Mouse (Mus musculus) spleen, postnatal 4 days (tissue): ENCODE measurements around the gene Antxr1.

ENCODE experiments used
- DNase-seq, 2 experiments: peaks; one replicate each; pipeline ENCODE4 v3.0.0; 2022; ENCODE audit warnings: low spot score in 2 of 2

Antxr1 gene

DNA sequence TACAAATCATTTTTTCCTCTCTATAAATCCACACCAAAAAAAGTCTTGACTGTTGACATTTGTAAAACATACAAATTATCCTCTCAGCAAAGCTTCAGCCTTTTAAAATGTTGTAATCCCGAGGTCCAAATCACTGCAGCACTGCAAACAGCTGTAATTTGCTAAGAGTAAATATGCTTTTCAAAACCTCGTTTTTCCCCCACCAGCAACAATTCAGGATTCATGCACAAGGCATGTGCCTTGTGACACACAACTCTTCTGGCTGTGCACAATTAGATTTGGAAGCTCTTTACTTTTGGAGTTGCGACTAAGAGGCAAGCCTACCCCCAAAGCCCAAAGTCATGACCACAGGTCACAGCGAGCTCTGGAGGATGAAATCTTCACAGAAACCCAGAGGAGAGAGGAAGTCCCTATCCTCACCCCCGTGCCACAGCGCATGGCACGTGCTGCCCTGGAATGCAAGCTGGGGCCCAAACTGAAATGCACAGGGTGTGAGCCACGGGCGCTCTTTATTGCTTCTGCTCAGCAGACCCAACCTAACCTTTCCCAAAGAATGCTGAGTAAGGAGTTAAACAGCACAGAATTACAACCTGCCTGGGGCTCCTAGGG lies 87.3 kb downstream of the Antxr1 start:
- DNase-seq = no peak

DNA sequence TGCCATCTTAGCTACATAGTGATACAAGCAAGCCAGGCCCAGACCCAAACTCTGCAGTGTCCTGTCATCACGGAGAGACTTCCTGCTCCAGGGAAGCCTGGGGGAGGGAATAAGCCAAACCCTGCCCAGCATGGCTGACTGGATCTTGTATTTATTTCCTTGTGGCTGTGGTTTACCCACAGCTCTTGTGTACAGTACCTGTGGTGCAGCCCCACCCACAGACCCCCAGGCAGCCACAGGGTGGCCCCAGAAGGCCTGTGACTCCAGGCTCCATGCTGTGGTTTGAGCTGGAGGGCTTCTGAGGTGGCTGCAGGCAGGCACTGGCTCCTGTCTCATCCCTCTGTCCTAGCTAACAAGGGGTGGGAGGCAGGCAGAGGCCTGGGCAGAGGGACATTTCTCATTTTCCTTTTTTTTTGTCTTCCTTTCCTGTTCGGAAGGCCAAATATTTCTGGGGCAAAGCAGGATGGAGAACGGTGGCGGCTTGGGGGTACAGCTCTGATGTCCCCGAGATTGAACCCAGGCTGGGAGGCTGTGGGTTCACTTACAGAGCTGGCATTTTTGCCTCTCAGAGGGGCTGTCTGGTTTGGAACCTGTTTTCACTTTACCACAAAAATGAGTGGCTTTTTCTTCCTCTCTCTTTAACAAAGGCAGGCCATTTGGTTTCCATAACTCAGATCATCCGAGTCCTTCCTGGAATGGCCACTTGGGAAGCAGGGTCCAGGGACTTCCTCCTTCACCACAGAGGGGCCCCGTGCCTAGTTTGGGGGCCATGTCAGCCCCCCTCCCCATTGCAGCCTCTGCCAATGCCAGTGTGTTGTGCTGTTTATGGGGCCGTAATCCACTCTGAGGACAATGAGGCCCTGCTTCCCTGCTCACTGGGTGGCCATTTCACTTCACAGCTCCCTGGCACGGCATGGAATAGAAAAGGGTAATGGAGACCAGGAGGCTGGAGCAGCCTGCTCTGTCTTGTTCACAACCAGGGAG lies 91.2 kb downstream of the Antxr1 start:
- DNase-seq = no peak

DNA sequence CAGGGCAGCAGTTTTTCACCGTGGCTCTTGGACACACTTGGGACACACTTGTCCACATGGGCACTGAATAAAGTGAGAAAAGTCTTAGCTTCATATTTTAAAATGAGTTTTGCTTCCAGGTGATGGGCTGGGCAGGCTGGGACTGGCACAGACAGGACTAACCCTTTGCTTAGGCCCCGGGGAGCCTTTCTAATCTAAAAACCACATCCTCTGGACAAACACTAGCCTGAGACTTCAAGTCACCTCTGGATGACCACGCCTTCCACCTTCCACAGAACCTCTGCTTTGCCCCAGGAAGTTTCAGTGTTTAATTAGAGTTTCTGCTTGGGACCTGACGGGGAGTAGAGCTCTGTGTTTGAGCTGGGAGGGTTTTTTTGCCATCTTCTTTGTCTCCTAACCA lies 98.4 kb downstream of the Antxr1 start:
- DNase-seq = no peak

DNA sequence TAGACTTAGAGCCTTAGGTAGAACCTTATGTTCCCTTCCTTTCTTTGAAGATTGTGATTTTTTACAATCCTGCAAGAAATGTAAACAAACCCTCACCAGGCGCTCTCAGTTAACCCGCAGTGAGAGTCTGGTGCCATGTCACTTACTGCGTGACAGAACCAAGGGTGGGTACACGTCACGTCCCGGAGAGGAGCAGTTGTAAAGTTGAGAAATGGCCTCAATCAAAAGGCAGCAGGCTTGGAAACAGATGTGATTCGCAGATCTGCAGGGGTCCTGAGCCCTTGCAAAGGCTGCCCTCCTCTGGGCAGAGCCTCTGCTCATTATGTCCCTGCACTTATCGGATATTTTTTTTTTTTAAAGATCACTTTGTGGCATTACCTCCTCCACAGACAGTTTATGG lies 99.6 kb downstream of the Antxr1 start:
- DNase-seq = no peak

DNA sequence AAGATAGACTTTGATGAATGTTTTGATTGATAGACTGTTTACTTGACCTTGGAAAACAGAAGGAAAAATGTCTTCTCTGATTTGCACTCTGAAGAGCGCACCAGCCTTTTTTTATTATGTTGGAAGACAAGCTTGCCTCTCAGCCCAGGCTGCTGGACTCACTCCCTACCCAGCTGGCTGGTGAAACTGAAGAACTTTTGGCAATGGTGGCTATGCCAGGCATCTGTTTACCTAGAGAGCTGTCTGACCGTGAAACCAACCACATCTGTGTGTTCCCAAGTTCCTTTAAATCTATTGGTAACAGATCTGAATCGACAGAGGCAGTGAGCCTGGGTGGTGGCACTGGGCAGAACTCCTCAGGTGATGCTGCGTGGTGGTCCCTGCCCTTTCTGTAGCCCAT lies 102.5 kb downstream of the Antxr1 start:
- DNase-seq = no peak

DNA sequence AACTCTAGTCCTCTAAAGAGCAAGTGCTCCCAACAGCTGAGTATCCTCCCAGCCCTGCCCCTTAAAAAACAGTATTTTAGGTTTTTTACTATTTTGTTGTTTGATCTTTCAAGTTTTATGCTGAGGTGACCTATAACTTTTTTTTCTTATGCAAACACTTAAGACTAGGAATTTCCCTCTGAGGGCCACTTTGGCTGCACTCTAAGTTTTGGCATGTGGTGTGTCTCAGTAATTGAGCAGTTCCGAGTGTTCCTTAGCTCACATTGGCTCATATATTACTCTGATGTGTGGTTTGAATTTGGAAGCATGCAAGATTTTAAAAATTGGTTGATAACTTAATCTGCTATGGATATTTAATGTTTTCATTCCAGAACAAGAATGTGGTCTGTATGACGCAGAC lies 105.6 kb downstream of the Antxr1 start:
- no peak for DNase-seq

DNA sequence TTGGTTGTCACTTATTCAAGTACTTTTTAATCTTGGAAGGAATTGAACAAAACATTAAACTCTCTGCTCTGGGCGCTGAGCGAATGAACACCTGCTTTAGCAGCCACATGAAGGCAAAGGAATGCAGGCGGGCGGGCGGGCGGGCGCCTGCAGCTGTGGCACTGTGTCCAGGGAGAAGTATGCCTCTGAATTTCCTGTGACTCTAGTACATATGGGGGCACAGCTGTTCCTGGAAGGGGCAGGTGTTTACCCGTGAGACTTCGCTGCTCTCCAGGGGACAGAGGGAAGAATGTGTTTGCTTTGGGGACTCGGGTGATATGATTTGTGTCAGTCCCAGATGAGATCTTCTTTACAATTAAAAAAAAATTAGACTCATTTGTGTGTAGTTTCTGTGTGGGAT lies 107.7 kb downstream of the Antxr1 start:
- DNase-seq = no peak

DNA sequence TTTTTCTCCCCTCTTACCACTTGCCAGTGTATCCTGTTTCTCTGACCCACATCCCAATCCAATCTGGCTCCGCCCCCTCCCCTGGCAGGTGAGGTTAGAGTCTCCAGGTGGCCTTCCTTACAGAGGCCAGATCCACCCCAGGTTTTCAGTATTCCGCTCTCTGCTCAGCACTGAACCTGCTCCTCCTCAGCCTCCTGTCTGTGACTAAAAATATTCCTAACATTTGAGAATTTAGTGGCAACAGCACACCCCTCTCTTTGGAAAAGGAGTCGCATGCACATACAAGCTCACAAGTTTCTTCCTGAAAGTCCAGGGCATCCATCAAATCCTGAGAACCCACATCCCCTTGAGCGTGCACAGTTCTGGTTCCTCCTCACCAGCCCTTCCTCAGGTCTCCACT lies 109.3 kb downstream of the Antxr1 start:
- no peak for DNase-seq

DNA sequence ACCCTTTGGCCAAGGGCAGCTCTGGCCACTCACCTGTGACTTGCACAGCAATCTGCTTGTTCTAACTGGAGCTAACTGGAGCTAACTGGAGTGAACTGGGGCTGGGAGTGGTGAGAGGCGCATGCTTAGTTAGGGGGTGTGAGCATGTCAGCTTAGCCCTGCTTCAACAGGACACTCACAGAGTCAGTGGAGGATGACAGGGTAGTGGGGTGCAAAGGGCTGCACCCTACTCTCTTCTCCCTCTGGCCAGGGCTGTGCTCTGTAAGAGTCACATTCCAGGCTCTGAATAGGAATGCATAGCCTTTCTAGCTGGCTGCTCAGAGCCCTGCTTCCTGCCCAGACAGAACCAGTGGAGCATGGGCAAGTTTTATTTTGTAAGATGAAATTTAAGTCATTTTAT lies 110.3 kb downstream of the Antxr1 start:
- DNase-seq = no peak

DNA sequence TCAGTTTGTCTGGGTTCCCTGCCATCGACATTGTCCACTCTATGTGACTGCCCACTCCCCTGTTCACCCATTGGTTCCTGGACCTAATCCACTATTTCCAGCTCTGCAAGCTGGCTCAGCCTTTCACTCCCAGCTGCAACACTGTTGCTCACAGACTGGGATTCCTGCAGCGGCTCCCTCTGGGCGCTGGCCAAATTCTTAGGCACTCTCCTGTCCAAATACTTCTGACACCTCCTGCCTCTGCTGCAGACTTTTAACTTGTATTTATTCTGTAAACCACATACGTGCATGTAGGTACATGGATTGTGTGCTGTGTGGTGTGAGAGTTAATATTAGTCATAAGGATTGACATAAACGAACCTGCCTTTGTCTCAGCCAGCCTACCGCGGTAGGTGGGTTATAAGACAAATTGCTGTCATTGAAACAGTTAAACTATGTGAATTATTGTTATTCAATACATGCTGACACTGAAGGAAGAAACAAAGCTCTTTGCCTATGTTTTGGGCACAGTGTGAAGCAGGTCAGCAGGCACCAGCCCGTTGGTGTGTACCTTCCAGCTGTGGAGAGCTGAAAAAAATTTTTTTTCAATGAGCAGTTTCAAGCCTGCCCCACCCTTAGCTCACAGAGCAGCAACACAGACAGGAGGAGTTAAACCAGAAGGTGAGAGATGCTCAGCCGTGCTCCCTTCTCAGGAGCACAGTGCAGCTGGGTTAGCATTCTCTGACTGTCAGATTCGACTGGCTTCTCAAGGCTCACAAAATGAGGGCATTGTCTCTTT lies 112.6 kb downstream of the Antxr1 start:
- DNase-seq = no peak

DNA sequence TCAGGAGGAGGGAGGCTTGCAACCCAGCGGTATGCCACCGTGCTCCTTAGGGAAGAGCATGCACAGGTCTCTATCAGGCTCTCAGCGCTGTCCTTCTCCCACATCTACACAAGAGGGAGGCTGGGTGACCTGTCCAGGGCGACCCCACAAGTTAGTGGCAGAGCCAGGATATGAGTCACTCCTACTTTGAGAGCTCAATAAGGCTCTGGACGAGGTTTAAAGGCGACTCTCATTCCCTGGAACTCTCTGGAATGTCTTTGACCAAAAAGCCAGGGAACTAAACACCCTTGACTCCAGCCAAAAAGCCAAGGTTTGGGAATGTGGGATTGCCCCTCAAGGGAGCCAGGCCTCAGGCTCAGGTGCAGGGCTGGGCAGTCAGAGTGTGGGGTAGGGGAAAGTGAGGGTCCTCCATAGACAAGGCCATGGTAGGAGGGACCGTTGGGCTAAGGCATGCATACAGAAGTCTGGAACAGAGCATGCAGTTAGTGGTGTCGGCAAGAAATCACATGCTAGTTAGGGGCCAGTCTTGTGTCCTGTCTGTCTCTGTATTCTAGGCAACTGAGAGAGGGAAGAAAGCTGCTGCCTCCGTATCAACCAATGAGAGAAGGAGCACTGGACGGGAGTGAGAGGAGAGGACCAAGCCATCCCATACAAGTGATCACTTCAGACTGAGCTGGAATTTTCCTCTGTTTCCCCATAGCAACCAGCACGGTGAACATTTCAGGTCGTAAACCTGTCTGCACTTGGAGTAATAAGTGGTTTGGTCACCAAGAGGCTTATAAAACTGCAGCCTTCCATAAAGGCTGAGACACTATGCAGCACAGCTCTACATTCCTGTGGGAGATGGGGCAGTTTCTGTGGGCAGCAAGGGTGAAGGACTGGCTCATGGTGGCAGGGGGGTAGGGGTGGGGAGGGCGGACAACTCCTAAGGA lies 116.3 kb downstream of the Antxr1 start:
- no peak for DNase-seq

DNA sequence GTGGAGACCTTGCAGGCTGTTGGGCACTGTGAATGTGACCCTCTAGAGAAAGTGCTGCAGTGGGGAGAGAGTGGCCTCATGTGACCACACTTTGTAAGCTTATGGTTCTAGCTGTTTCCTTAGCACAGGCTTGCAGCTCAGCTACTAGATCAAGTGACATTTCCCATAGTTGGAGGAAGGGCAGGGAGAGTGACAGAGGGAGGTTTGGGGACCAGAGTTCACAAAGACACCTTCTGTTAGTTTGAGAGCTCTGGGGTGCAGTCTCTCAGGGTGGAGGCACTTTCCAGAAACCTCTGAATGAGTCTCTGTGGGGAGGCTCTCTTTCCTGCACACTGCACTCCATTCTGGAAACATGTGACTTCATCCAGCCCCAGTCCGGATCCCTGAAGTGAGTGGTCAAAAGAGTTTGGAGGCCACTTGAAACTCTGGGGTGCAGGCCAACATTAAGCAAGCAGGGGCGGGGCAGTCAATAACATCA lies 119.5 kb downstream of the Antxr1 start:
- DNase-seq = no peak

DNA sequence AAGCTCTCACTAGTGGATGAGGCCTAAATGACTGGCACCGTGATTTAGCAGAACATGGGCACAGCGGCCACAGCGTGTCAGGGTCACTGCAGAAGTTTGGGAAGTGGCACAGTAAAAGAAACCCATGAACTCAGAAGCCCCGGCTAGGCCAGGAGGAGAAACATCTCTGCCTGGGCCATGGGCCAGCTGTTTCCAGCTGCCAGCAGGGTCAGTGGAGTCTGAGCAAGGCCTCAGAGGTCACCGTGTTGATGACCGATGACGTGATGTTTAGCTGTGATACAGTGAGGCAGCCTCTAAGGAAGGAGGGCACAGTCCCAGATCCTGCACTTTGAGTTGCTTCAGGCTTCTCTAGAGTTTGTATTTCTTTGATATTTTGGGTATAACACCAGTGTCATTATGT lies 122.4 kb downstream of the Antxr1 start:
- no peak for DNase-seq

DNA sequence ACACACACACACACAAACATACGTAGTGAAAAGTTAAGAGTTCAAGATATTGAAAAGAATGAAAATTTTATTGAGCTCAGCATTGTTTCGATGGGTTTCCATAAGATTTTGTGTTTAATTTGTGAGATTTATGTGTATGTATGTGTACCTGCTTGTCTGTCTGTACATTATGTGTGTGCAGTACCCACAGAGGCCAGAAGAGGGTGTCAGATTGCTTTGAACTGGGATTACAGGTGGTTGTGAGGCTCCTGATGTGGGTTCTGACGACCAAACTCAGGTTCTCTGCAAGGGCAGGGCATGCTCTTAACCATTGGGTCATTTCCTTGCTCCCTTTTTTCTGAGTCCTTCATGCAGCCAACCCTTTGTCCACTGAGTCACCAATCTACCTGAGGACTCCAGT lies 124.1 kb downstream of the Antxr1 start:
- no peak for DNase-seq

DNA sequence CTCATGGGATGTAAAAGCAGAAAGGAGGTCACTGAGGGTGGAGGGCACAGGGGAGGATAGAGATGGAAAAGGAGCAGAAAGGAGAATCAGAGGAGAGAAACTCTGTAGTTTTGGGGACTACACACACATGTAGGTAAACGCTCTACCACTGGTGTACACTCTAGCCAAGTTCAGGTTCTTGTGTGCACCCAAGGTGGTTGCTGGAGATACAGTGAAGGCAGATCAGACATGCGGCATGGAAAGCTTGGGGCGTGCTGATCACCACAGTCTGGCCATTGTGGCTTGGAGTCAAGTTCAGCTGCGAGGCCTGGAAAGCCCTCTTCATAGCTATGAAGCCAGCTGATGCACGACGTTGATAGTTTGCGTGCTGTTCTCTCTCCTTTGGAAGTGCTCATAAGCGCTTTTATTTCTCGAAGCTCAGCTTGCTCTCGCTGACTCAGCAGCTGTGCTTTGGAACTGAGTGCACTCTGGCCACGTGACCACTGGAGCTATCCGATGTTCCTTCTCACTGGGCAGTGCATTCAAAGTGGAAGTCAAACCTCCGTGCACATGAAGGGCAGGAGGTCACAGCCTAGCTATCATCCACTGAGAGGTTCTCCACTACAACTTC lies 128.1 kb downstream of the Antxr1 start:
- DNase-seq = no peak

DNA sequence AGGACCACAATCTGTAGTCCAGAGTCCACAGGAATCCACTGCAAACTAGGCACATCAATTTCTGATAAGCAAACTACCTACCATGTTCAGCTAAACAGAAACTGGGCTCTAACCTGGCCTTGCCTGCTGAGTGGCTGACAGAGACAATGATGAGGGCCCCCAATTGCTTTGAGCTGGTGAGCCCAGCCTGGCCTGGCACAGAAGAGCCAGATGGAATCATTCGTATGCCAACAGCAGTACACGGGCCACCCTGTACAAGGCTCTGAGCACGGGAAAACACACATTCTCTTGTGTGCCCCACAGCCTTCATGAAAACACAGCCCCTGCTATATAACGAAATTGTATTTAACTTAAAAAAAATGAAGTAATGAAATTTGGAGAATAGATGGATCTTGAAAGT lies 128.8 kb downstream of the Antxr1 start:
- DNase-seq = no peak

DNA sequence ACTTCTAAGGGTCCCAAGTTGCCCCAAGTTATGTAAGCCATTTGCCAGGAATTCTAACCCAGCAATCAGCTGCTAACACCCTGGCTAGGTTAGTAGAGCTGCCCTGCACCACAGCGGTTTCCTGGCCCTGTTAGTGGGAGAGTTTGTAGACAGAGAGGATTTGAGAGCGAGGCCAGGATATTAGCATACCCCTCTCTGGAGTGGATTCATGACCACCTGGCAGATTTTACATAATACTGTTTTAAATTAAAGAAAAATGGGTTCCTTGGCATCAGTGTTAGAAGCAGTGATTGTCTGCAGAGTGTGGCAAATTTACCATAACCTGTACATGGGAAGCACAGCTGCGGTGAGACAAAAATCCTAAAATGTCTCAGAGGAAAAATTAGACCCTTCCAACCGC lies 132.2 kb downstream of the Antxr1 start:
- DNase-seq = no peak

DNA sequence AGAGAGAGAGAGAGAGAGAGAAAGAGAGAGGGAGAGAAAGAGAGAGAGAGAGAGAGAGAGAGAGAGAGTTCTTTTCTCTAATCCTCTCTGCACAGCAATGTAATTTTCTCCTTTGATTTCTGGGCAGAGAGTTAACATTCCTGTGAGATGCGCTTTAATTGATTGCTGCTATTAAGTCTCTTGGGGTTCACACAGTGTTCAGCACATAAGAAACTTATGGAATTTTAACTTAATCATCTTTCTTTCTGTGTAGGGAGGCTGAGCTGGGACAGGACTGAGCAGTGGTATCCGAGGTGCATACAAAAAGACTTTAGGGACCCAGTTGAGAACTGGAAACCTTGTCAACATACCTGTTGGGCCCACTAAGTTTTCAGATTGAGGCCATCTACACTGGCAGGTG lies 132.6 kb downstream of the Antxr1 start:
- no peak for DNase-seq

DNA sequence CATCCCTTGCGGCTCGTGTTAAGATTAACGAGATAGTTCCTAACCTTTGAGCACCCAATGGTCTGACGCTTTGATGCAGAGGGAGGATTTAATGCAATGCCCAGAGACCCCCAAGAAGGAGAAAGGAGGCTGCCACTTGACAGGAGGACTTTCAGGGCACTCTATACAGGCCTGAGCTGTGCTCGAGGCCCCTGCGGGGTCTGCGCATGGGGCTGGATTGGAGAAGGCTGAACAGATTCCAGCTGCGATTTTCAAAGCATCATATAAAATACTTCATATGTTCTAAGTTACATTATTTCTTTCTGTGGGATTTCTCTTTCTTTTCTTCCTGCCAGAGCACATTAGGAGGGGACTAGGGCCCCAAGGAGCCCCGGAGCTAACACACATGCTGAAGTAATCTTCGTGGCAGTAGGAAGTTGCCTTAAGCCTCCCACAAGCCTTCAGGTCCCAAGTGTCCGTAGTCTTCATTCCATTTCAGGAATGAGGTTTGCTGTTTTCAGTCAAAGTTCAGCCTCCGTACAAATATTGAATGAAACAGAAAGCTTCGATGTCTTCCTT lies 133.5 kb downstream of the Antxr1 start:
- DNase-seq = no peak

DNA sequence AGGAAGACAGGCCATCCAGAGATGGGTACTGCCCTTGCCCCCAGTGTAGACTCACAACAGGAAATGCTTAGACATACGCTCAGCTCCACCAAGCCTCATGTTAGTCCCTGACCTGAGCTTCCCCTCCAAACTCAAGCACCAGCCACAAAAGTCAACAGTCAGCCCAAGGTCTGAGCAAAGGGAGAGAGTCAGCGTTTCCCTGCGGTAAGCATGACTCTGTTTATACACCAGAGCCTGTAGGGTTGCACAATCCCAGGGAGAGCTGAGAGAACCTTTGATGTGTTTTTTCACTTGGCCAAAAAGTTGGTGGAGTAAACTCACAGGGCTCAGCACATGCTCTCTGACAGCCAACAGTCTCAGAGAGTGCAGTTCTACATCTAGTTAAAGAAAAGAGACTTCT lies 145.9 kb downstream of the Antxr1 start:
- no peak for DNase-seq

DNA sequence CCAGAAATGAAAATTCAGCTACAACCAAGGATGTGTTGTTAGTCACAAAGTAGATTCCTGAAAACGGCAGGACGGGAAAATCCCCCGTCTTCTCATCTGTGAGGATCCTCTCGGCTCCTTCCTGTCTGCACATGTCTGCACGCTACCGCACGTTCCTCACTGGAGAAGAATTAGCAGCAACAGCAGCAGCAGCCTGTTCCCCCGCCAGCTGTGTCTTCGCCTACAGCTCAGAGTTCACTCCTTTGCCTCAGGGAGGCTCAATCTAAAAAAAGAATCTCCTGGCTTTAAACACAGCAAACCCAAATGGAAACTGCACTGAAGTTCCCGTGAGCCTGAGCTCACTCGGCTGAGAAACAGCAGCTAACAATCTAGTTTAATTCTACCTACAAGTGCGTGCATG lies 148.6 kb downstream of the Antxr1 start:
- no peak for DNase-seq
